Mouse (Mus musculus) adrenal gland, postnatal 14 days (tissue): ENCODE results near the gene Pld1. TPM values are rescaled to one million over a fixed set of nuclear protein-coding genes. Genes with fewer than 3 reads are reported as not detected.

Source experiments
- DNase-seq: peaks from one replicate; pipeline ENCODE4 v3.0.0; 2021; ENCODE audit warnings: mixed read lengths
- total RNA-seq: library from RNA; stranded (reverse); gene quantifications from 2 replicates; pipeline ENCODE4 v1.2.3, GENCODE M21; 2021

The Pld1 gene
- total RNA-seq, 1 experiment from 2014 or later = 9.6 TPM

- DNase-seq = no peak
Observed at GRCm38 (mm10) chr3:27991100-27991703, 52.7 kb downstream of the Pld1 start.

GRCm38 (mm10) chr3:27994175-27994990, 55.9 kb downstream of the Pld1 start:
- DNase-seq = no peak

- no peak for DNase-seq
Observed at GRCm38 (mm10) chr3:28004321-28004720, 65.8 kb downstream of the Pld1 start.

- DNase-seq = no peak
Observed at GRCm38 (mm10) chr3:28007684-28008083, 69.2 kb downstream of the Pld1 start.

- DNase-seq = no peak
Observed at GRCm38 (mm10) chr3:28008369-28008768, 69.9 kb downstream of the Pld1 start.

GRCm38 (mm10) chr3:28012177-28012576, 73.7 kb downstream of the Pld1 start:
- DNase-seq = no peak

- DNase-seq = no peak
Observed at GRCm38 (mm10) chr3:28013441-28013840, 74.9 kb downstream of the Pld1 start.

GRCm38 (mm10) chr3:28017002-28017401, 78.5 kb downstream of the Pld1 start:
- DNase-seq = no peak

GRCm38 (mm10) chr3:28019727-28020126, 81.2 kb downstream of the Pld1 start:
- no peak for DNase-seq

- DNase-seq = no peak
Observed at GRCm38 (mm10) chr3:28020404-28020803, 81.9 kb downstream of the Pld1 start.

GRCm38 (mm10) chr3:28022191-28022590, 83.7 kb downstream of the Pld1 start:
- no peak for DNase-seq

- DNase-seq = no peak
Observed at GRCm38 (mm10) chr3:28026876-28027275, 88.4 kb downstream of the Pld1 start.

GRCm38 (mm10) chr3:28028456-28028855, 90.0 kb downstream of the Pld1 start:
- no peak for DNase-seq

GRCm38 (mm10) chr3:28030860-28031259, 92.4 kb downstream of the Pld1 start:
- DNase-seq = no peak

- no peak for DNase-seq
Observed at GRCm38 (mm10) chr3:28031643-28032243, 93.2 kb downstream of the Pld1 start.

GRCm38 (mm10) chr3:28033898-28034297, 95.4 kb downstream of the Pld1 start:
- no peak for DNase-seq

- no peak for DNase-seq
Observed at GRCm38 (mm10) chr3:28034707-28035333, 96.3 kb downstream of the Pld1 start.

- DNase-seq = no peak
Observed at GRCm38 (mm10) chr3:28037320-28037932, 98.9 kb downstream of the Pld1 start.

GRCm38 (mm10) chr3:28038106-28038505, 99.6 kb downstream of the Pld1 start:
- DNase-seq = no peak

- no peak for DNase-seq
Observed at GRCm38 (mm10) chr3:28039760-28040159, 101.3 kb downstream of the Pld1 start.

- no peak for DNase-seq
Observed at GRCm38 (mm10) chr3:28041236-28041635, 102.7 kb downstream of the Pld1 start.

GRCm38 (mm10) chr3:28042366-28042765, 103.9 kb downstream of the Pld1 start:
- DNase-seq = no peak

GRCm38 (mm10) chr3:28047599-28047998, 109.1 kb downstream of the Pld1 start:
- DNase-seq = no peak
